Mouse (Mus musculus): Measurements from ENCODE around the gene Tmem63b. TPM values are rescaled to one million over a fixed set of nuclear protein-coding genes. Genes with fewer than 3 reads are reported as not detected.

The Tmem63b gene
- polyA plus RNA-seq, 1 experiment, result 112 TPM

DNA sequence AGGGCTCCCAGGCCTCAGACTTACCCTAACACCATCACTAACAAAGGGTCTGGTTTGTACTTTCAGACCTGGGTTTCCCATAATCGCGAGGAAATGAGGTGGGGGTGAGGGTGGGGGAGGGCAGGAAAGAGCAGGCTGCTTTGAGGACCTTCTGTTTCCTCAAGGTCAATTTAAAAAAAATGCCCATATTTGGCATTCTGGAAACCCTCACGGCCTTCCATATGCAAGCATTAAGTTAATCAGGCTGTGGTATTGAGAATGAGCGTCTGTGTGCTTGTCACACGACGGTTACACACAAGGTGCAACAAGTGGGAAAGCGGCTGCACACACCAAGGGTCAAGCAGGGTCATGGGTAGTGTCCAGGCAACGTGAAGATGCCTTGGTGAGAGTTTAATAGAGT is 74.7 kb downstream of the Tmem63b start:
- no peaks in the 10 kb centered on the region for H3K9me3 ChIP-seq (replicated peaks; ENCODE audit: control insufficient read depth, insufficient read depth, low read length, poor library complexity, severe bottlenecking)
- no peaks in the 10 kb centered on the region for H3K36me3 ChIP-seq (ENCODE audit: control insufficient read depth, insufficient read depth, low read length, poor library complexity, severe bottlenecking)
- no peak overlapping the region for H3K27ac ChIP-seq (ENCODE audit: insufficient read depth, low read length)

More for the DNA sequence above, 74.7 kb downstream of the Tmem63b start:
- no peak overlapping the region for H3K9ac ChIP-seq (ENCODE audit: low read depth, poor library complexity, severe bottlenecking)
- TF ChIP-seq CTCF (IDR thresholded peaks at IDR 0.05; ENCODE audit: low read depth, low read length) (no peak), EP300 (IDR thresholded peaks at IDR 0.05; ENCODE audit: insufficient read depth, low read depth, low read length) (no peak), POLR2A (IDR thresholded peaks at IDR 0.05; ENCODE audit: insufficient read depth, low read length) (no peak)
- no peaks in the 10 kb centered on the region for H3K27me3 ChIP-seq (ENCODE audit: control insufficient read depth, insufficient read depth, low read length, poor library complexity, severe bottlenecking)
- H3K4me3 ChIP-seq (ENCODE audit: low read depth, low read length), result no peak overlapping the region
- H3K4me1 ChIP-seq (ENCODE audit: control insufficient read depth, insufficient read depth, low read length), result peaks cover 13% of the 10 kb centered on the region

Other genes with a start within 250 kb of the Tmem63b start
- gene Spats1, start 211.5 kb downstream of the Tmem63b start, polyA plus RNA-seq (2011; ENCODE audit: insufficient read depth, insufficient read length, low read depth, missing spikeins), result 3.0 and 3.2 TPM in 2 replicates
- gene Aars2, start 180.1 kb downstream of the Tmem63b start, polyA plus RNA-seq (2011; ENCODE audit: insufficient read depth, insufficient read length, low read depth, missing spikeins), result 18.1 and 19.0 TPM in 2 replicates
- not detected in 2 replicates for gene Tcte1, start 163.5 kb downstream of the Tmem63b start, polyA plus RNA-seq (2011; ENCODE audit: insufficient read depth, insufficient read length, low read depth, missing spikeins)
- gene Tmem151b, start 137.2 kb downstream of the Tmem63b start, polyA plus RNA-seq (2011; ENCODE audit: insufficient read depth, insufficient read length, low read depth, missing spikeins), result 1.5 and 1.8 TPM in 2 replicates
- gene Nfkbie, start 131.2 kb downstream of the Tmem63b start, polyA plus RNA-seq (2011; ENCODE audit: insufficient read depth, insufficient read length, low read depth, missing spikeins), result 2.7 and 3.0 TPM in 2 replicates
- 28.2 and 31.7 TPM in 2 replicates for gene Slc35b2, start 123.0 kb downstream of the Tmem63b start, polyA plus RNA-seq (2011; ENCODE audit: insufficient read depth, insufficient read length, low read depth, missing spikeins)
- gene Hsp90ab1, start 113.6 kb downstream of the Tmem63b start, polyA plus RNA-seq (2011; ENCODE audit: insufficient read depth, insufficient read length, low read depth, missing spikeins), result 3,626 and 3,708 TPM in 2 replicates
- 132 and 134 TPM in 2 replicates for gene Slc29a1, start 87.3 kb downstream of the Tmem63b start, polyA plus RNA-seq (2011; ENCODE audit: insufficient read depth, insufficient read length, low read depth, missing spikeins)
- gene Mymx, start 84.8 kb downstream of the Tmem63b start, polyA plus RNA-seq (2011; ENCODE audit: insufficient read depth, insufficient read length, low read depth, missing spikeins), result 19.2 and 22.6 TPM in 2 replicates
- gene Capn11, start 27.6 kb downstream of the Tmem63b start, polyA plus RNA-seq (2011; ENCODE audit: insufficient read depth, insufficient read length, low read depth, missing spikeins), result 1.4 and 1.9 TPM in 2 replicates
- 31.8 and 42.7 TPM in 2 replicates for gene Mrpl14, start 583 bp downstream of the Tmem63b start, polyA plus RNA-seq (2011; ENCODE audit: insufficient read depth, insufficient read length, low read depth, missing spikeins)
- not detected in 2 replicates for gene 1600014C23Rik, start 46.9 kb upstream of the Tmem63b start, polyA plus RNA-seq (2011; ENCODE audit: insufficient read depth, insufficient read length, low read depth, missing spikeins)

Data from ES-Bruce4 (cell line).